Mouse (Mus musculus): ENCODE measurements around the gene Apba2. TPM values are rescaled to one million over a fixed set of nuclear protein-coding genes. Genes with fewer than 3 reads are reported as not detected.

Apba2 gene
- polyA plus RNA-seq, 1 experiment: not detected

DNA sequence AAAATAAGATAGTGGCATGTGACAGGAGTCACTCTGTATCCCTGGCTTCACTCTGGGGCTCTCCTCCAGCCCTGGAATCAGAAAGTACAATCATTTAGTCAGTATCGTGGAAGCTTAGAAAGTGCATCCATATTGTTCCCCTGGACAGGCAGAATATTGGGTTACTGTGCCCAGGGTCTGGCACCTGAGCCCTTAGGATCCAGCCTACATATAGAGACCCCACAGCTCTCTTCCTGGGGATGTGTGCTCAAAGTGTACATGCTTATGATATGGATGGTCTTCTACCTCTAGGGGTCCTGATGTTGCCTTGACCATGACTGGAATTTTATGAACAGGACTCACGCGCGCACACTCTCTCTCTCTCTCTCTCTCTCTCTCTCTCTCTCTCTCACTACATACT, 14.4 kb downstream of the Apba2 start:
- Histone ChIP-seq H3K79me2 (ENCODE audit: control insufficient read depth, insufficient read depth) (no peaks in the 10 kb centered on the region), H3K27me3 (ENCODE audit: control insufficient read depth, insufficient read depth, insufficient read length) (no peaks in the 10 kb centered on the region), H3K4me3 (ENCODE audit: insufficient read depth, poor library complexity, severe bottlenecking) (no peak overlapping the region), H3K79me3 (ENCODE audit: low read depth) (no peaks in the 10 kb centered on the region), H3ac (ENCODE audit: control insufficient read depth, insufficient read length, low read depth) (no peak overlapping the region), H3K36me3 (ENCODE audit: control insufficient read depth, insufficient read depth) (no peaks in the 10 kb centered on the region)
- TF ChIP-seq MAX (IDR thresholded peaks at IDR 0.05) (no peak), CEBPB (IDR thresholded peaks at IDR 0.05; ENCODE audit: low read depth) (no peak), MYOD1 (IDR thresholded peaks at IDR 0.05; ENCODE audit: control insufficient read depth, insufficient read length, low read depth) (no peak), FOSL1 (IDR thresholded peaks at IDR 0.05; ENCODE audit: insufficient read depth, low read length, poor library complexity, severe bottlenecking) (no peak), USF1 (IDR thresholded peaks at IDR 0.05; ENCODE audit: low read depth) (no peak), MYOG (IDR thresholded peaks at IDR 0.05; ENCODE audit: control insufficient read depth, extremely low read depth, insufficient read length) (no peak), CTCF (IDR thresholded peaks at IDR 0.05; ENCODE audit: control insufficient read depth, insufficient read depth, insufficient read length) (no peak)

DNA sequence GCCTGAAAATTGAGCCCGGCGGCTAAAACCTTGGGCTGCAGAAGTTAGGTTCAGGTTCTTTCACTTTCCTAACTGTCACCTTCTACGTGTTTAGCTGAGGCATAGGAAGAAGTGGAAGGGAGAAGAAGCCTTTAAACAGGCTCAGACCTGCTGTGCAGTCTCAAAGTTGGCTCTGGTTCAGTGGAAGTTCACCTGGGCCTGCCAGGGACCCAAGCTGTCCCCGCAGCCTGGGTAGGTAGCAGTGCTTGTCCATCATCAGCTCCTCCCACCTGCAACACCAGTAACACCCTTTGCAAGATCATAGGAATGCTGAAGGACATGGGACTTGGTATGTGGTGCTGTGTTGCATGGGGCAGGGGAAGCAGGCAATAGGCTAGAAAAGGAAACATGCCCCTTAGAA, 17.6 kb downstream of the Apba2 start:
- no peaks in the 10 kb centered on the region for H3K79me2 ChIP-seq (ENCODE audit: control insufficient read depth, insufficient read depth)
- H3K79me3 ChIP-seq (ENCODE audit: low read depth): no peaks in the 10 kb centered on the region
- no peaks in the 10 kb centered on the region for H3K27me3 ChIP-seq (ENCODE audit: control insufficient read depth, insufficient read depth, insufficient read length)
- no peak overlapping the region for H3ac ChIP-seq (ENCODE audit: control insufficient read depth, insufficient read length, low read depth)
- no peaks in the 10 kb centered on the region for H3K36me3 ChIP-seq (ENCODE audit: control insufficient read depth, insufficient read depth)
- TF ChIP-seq USF1 (IDR thresholded peaks at IDR 0.05; ENCODE audit: low read depth) (no peak), MYOG (IDR thresholded peaks at IDR 0.05; ENCODE audit: control insufficient read depth, extremely low read depth, insufficient read length) (no peak), FOSL1 (IDR thresholded peaks at IDR 0.05; ENCODE audit: insufficient read depth, low read length, poor library complexity, severe bottlenecking) (no peak), CTCF (IDR thresholded peaks at IDR 0.05; ENCODE audit: control insufficient read depth, insufficient read depth, insufficient read length) (no peak), CEBPB (IDR thresholded peaks at IDR 0.05; ENCODE audit: low read depth) (no peak), MYOD1 (IDR thresholded peaks at IDR 0.05; ENCODE audit: control insufficient read depth, insufficient read length, low read depth) (no peak), MAX (IDR thresholded peaks at IDR 0.05) (no peak)
- no peak overlapping the region for H3K4me3 ChIP-seq (ENCODE audit: insufficient read depth, poor library complexity, severe bottlenecking)

DNA sequence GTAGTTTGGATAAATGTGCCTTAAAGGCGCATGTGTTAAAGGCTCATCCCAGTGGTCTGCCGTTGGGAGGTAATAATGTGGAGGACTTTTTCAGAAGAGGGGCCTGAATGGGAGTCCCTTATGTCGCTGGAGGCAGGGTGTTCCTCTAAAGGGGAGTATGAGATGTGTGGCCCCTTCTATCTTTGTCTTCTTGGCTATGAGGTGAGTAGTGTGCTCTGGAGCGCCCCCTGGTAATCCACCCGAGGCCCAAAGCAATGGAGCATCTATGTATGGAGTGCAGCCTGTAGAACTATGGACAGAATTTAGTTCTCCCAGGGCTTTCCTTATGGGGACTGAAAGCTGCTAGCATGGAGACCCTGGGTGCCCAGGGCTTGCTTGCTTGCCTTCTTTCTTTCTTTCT, 18.0 kb downstream of the Apba2 start:
- H3ac ChIP-seq (ENCODE audit: control insufficient read depth, insufficient read length, low read depth): no peak overlapping the region
- H3K27me3 ChIP-seq (ENCODE audit: control insufficient read depth, insufficient read depth, insufficient read length): no peaks in the 10 kb centered on the region
- no peaks in the 10 kb centered on the region for H3K79me3 ChIP-seq (ENCODE audit: low read depth)
- no peaks in the 10 kb centered on the region for H3K36me3 ChIP-seq (ENCODE audit: control insufficient read depth, insufficient read depth)
- no peak overlapping the region for H3K4me3 ChIP-seq (ENCODE audit: insufficient read depth, poor library complexity, severe bottlenecking)
- TF ChIP-seq MYOD1 (IDR thresholded peaks at IDR 0.05; ENCODE audit: control insufficient read depth, insufficient read length, low read depth) (no peak), MYOG (IDR thresholded peaks at IDR 0.05; ENCODE audit: control insufficient read depth, extremely low read depth, insufficient read length) (no peak), CEBPB (IDR thresholded peaks at IDR 0.05; ENCODE audit: low read depth) (no peak), FOSL1 (IDR thresholded peaks at IDR 0.05; ENCODE audit: insufficient read depth, low read length, poor library complexity, severe bottlenecking) (no peak), USF1 (IDR thresholded peaks at IDR 0.05; ENCODE audit: low read depth) (no peak), CTCF (IDR thresholded peaks at IDR 0.05; ENCODE audit: control insufficient read depth, insufficient read depth, insufficient read length) (no peak), MAX (IDR thresholded peaks at IDR 0.05) (no peak)
- no peaks in the 10 kb centered on the region for H3K79me2 ChIP-seq (ENCODE audit: control insufficient read depth, insufficient read depth)

DNA sequence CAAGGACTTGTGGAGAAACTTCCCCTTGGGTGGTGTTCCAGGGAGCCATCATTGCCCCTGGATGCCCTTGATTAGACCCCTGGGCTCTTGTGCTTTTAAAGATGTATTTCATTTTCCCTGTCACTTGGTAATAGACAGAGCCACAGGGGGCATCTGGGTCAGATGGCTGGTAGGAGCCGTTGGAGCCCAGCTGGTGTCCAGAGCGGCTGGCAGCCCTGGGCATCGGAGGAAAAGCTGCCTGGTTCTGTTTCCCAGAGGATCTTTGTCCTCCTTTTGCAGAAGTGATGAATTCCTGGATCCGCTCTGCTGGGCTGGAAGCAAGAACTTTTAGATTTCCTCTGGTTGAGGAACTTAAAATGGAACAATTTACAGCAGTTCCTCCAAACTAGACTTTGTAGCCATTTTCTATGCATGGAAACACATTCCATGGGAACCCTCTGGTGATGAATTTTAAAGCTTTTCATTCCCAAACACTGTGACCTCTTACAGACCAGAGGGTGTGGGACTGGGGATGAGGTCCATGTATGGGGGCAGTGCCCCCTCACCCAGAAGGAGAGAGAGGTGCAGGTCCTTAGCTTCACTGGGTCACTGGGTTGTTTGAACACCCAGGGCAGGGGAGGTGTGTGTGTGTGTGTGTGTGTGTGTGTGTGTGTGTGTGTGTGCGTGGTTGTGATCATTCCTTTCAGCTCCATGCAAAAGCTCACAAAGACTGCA, 20.3 kb downstream of the Apba2 start:
- Histone ChIP-seq H3K79me2 (ENCODE audit: control insufficient read depth, insufficient read depth) (no peaks in the 10 kb centered on the region), H3K79me3 (ENCODE audit: low read depth) (no peaks in the 10 kb centered on the region), H3ac (ENCODE audit: control insufficient read depth, insufficient read length, low read depth) (no peak overlapping the region), H3K4me3 (ENCODE audit: insufficient read depth, poor library complexity, severe bottlenecking) (no peak overlapping the region), H3K27me3 (ENCODE audit: control insufficient read depth, insufficient read depth, insufficient read length) (no peaks in the 10 kb centered on the region), H3K36me3 (ENCODE audit: control insufficient read depth, insufficient read depth) (no peaks in the 10 kb centered on the region)
- TF ChIP-seq MAX (IDR thresholded peaks at IDR 0.05): no peak
- no peak for TF ChIP-seq CEBPB (IDR thresholded peaks at IDR 0.05; ENCODE audit: low read depth)
- no peak for TF ChIP-seq USF1 (IDR thresholded peaks at IDR 0.05; ENCODE audit: low read depth)

DNA sequence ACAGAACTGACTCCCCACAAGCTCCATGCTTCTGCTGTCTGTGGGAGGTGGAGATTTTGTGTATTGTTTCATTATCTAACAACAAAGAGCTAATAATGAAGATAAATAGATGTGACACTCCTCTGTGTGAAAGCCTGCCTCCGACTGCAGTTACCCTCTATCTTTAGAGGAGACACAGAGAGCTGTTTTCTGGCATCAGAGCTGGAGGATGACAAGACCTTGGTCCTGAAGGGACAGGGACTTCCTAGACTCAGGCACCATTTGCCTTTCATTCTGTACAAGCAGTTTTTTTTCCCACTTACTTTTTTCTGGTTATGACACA, 20.9 kb downstream of the Apba2 start:
- H3K79me2 ChIP-seq (ENCODE audit: control insufficient read depth, insufficient read depth): no peaks in the 10 kb centered on the region
- H3K4me3 ChIP-seq (ENCODE audit: insufficient read depth, poor library complexity, severe bottlenecking): no peak overlapping the region
- TF ChIP-seq CTCF (IDR thresholded peaks at IDR 0.05; ENCODE audit: control insufficient read depth, insufficient read depth, insufficient read length) (no peak), FOSL1 (IDR thresholded peaks at IDR 0.05; ENCODE audit: insufficient read depth, low read length, poor library complexity, severe bottlenecking) (no peak), MAX (IDR thresholded peaks at IDR 0.05) (no peak), MYOG (IDR thresholded peaks at IDR 0.05; ENCODE audit: control insufficient read depth, extremely low read depth, insufficient read length) (no peak), MYOD1 (IDR thresholded peaks at IDR 0.05; ENCODE audit: control insufficient read depth, insufficient read length, low read depth) (no peak), CEBPB (IDR thresholded peaks at IDR 0.05; ENCODE audit: low read depth) (no peak), USF1 (IDR thresholded peaks at IDR 0.05; ENCODE audit: low read depth) (no peak)
- no peaks in the 10 kb centered on the region for H3K36me3 ChIP-seq (ENCODE audit: control insufficient read depth, insufficient read depth)
- no peak overlapping the region for H3ac ChIP-seq (ENCODE audit: control insufficient read depth, insufficient read length, low read depth)
- no peaks in the 10 kb centered on the region for H3K27me3 ChIP-seq (ENCODE audit: control insufficient read depth, insufficient read depth, insufficient read length)
- no peaks in the 10 kb centered on the region for H3K79me3 ChIP-seq (ENCODE audit: low read depth)

DNA sequence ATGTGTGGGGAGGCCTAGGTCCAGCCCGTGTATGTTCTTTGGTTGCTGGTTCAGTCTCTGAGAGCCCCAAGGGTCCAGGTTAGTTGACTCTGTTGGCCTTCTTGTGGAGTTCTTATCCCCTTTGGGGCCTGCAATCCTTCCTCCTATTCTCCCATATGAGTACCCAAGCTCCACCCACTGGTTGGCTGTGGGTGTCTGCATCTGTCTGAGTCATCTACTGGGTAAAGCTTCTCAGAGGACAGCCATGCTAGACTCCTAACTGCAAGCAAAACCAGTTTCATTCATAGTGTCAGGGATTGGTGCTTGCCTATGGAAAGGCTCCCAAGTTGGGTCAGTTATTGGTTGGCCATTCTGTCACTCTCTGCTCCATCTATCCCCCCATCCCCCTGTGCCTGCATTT, 29.8 kb downstream of the Apba2 start:
- no peak for TF ChIP-seq MAX (IDR thresholded peaks at IDR 0.05)
- TF ChIP-seq FOSL1 (IDR thresholded peaks at IDR 0.05; ENCODE audit: insufficient read depth, low read length, poor library complexity, severe bottlenecking): no peak
- TF ChIP-seq USF1 (IDR thresholded peaks at IDR 0.05; ENCODE audit: low read depth): no peak
- TF ChIP-seq CTCF (IDR thresholded peaks at IDR 0.05; ENCODE audit: control insufficient read depth, insufficient read depth, insufficient read length): no peak
- no peak for TF ChIP-seq MYOD1 (IDR thresholded peaks at IDR 0.05; ENCODE audit: control insufficient read depth, insufficient read length, low read depth)
- no peak for TF ChIP-seq CEBPB (IDR thresholded peaks at IDR 0.05; ENCODE audit: low read depth)
- no peak for TF ChIP-seq MYOG (IDR thresholded peaks at IDR 0.05; ENCODE audit: control insufficient read depth, extremely low read depth, insufficient read length)
- Histone ChIP-seq H3K79me3 (ENCODE audit: low read depth) (no peaks in the 10 kb centered on the region), H3ac (ENCODE audit: control insufficient read depth, insufficient read length, low read depth) (no peak overlapping the region), H3K79me2 (ENCODE audit: control insufficient read depth, insufficient read depth) (no peaks in the 10 kb centered on the region), H3K36me3 (ENCODE audit: control insufficient read depth, insufficient read depth) (no peaks in the 10 kb centered on the region), H3K4me3 (ENCODE audit: insufficient read depth, poor library complexity, severe bottlenecking) (no peak overlapping the region), H3K27me3 (ENCODE audit: control insufficient read depth, insufficient read depth, insufficient read length) (no peaks in the 10 kb centered on the region)
